Mouse (Mus musculus) heart, embryonic 11.5 days (tissue): ENCODE measurements around the gene Fam131a. TPM values are rescaled to one million over a fixed set of nuclear protein-coding genes. Genes with fewer than 3 reads are reported as not detected.

Experiments used
- ATAC-seq: fragments of 200-750 bp; cut with Nextera tagmentation; replicated peaks from 2 replicates; pipeline ENCODE4 v1.8.0; 2017; ENCODE audit warnings: moderate library complexity; ENCODE audit not compliant: insufficient number of reproducible peaks, low FRiP score, low TSS enrichment
- H3K27ac ChIP-seq: fragments of 300-500 bp; sonication (generic); 2 replicates; pipeline ENCODE4 v1.5.1; 2014; ENCODE audit warnings: mild to moderate bottlenecking, low read depth, low read length
- H3K27me3 ChIP-seq: fragments of 300-500 bp; sonication (generic); 2 replicates; pipeline ENCODE4 v1.6.1; 2014; ENCODE audit warnings: mild to moderate bottlenecking, low read length, mixed read lengths; ENCODE audit not compliant: control insufficient read depth, insufficient read depth
- H3K36me3 ChIP-seq: fragments of 300-500 bp; sonication (generic); 2 replicates; pipeline ENCODE4 v1.6.1; 2014; ENCODE audit warnings: mild to moderate bottlenecking, low read length, moderate library complexity, mixed read lengths; ENCODE audit not compliant: control insufficient read depth, insufficient read depth
- H3K4me1 ChIP-seq: fragments of 300-500 bp; sonication (generic); 2 replicates; pipeline ENCODE4 v1.6.1; 2014; ENCODE audit warnings: low read length; ENCODE audit not compliant: control insufficient read depth, insufficient read depth
- H3K4me2 ChIP-seq: fragments of 300-500 bp; sonication (generic); 2 replicates; pipeline ENCODE4 v1.6.1; 2014; ENCODE audit warnings: mild to moderate bottlenecking, moderate library complexity
- H3K4me3 ChIP-seq: fragments of 300-500 bp; sonication (generic); 2 replicates; pipeline ENCODE4 v1.5.1; 2014; ENCODE audit warnings: low read depth, low read length
- H3K9ac ChIP-seq: fragments of 300-500 bp; sonication (generic); 2 replicates; pipeline ENCODE4 v1.6.1; 2014; ENCODE audit warnings: mild to moderate bottlenecking, low read depth, low read length, moderate library complexity
- H3K9me3 ChIP-seq: fragments of 300-500 bp; sonication (generic); replicated peaks from 2 replicates; pipeline ENCODE4 v1.6.1; 2016; ENCODE audit warnings: low read length; ENCODE audit not compliant: control insufficient read depth
- WGBS: fragments of 180-500 bp; shearing (Covaris S2); extraction: QIAGEN DNeasy Blood & Tissue Kit; methylation state at CpG from one replicate; pipeline ENCODE4 v1.1.7; 2014; ENCODE audit not compliant: insufficient replicate concordance; 5-methylcytosine and 5-hydroxymethylcytosine counted together
- polyA plus RNA-seq: library from polyadenylated mRNA; unstranded; fragments of >200 nt; fragmentation: Nextera tagmentation; extraction: Ambion mirVana; gene quantifications from 2 replicates; pipeline ENCODE4 v1.2.1, GENCODE M21; 2014

Fam131a gene
- polyA plus RNA-seq, 1 experiment from 2014 or later: 2.6 TPM

GRCm38 (mm10) chr16:20733731-20734730, 41.0 kb downstream of the Fam131a start, which contains the start of gene Thpo:
Gene Thpo, minus strand, starts transcription at chr16:20734511.
- H3K4me3 ChIP-seq: peak within 1 kb of the TSS; percentile 63
- H3K4me2 ChIP-seq: peak within 1 kb of the TSS; percentile 99
- peak within 1 kb of the TSS; percentile 75 for H3K9ac ChIP-seq
- peaks cover 51% of the 10 kb centered on the region for H3K27me3 ChIP-seq
- 3% methylated on average over 45 of the region's 45 CpGs for WGBS
- H3K36me3 ChIP-seq: no peaks in the 10 kb centered on the region
- H3K4me1 ChIP-seq: peaks cover 6% of the 10 kb centered on the region; the same call in 1 of the 2 replicates
- no peaks in the 10 kb centered on the region for H3K9me3 ChIP-seq
- no peak for ATAC-seq
- H3K27ac ChIP-seq: no peak within 1 kb of the TSS

GRCm38 (mm10) chr16:20735651-20736050, 42.6 kb downstream of the Fam131a start:
- Histone ChIP-seq H3K27ac (no peak overlapping the region), H3K27me3 (peaks cover 51% of the 10 kb centered on the region), H3K9me3 (no peaks in the 10 kb centered on the region), H3K36me3 (no peaks in the 10 kb centered on the region), H3K4me2 (no peak overlapping the region), H3K9ac (no peak overlapping the region), H3K4me3 (no peak overlapping the region), H3K4me1 (peaks cover 6% of the 10 kb centered on the region; the same call in 1 of the 2 replicates)
- WGBS: 70% methylated on average over 5 of the region's 5 CpGs
- ATAC-seq: no peak

GRCm38 (mm10) chr16:20736168-20736567, 43.1 kb downstream of the Fam131a start:
- Histone ChIP-seq H3K27me3 (peaks cover 51% of the 10 kb centered on the region), H3K4me1 (peaks cover 6% of the 10 kb centered on the region; the same call in 1 of the 2 replicates), H3K9ac (no peak overlapping the region), H3K27ac (no peak overlapping the region), H3K4me2 (no peak overlapping the region), H3K9me3 (no peaks in the 10 kb centered on the region), H3K4me3 (no peak overlapping the region), H3K36me3 (no peaks in the 10 kb centered on the region)
- WGBS: 74% methylated on average over 7 of the region's 7 CpGs
- ATAC-seq: no peak

- 77% methylated on average over 5 of the region's 5 CpGs for WGBS
- Histone ChIP-seq H3K36me3 (no peaks in the 10 kb centered on the region), H3K27me3 (peaks cover 47% of the 10 kb centered on the region), H3K4me1 (peaks cover 6% of the 10 kb centered on the region; the same call in 1 of the 2 replicates), H3K4me3 (no peak overlapping the region), H3K9ac (no peak overlapping the region), H3K27ac (no peak overlapping the region), H3K9me3 (no peaks in the 10 kb centered on the region), H3K4me2 (no peak overlapping the region)
- no peak for ATAC-seq
These were observed 43.8 kb downstream of the Fam131a start for GRCm38 (mm10) chr16:20736823-20737222.

- H3K4me1 ChIP-seq: no peaks in the 10 kb centered on the region
- H3K9me3 ChIP-seq: no peaks in the 10 kb centered on the region
- H3K4me3 ChIP-seq: no peak overlapping the region
- peaks cover 24% of the 10 kb centered on the region for H3K27me3 ChIP-seq
- H3K36me3 ChIP-seq: no peaks in the 10 kb centered on the region
- no peak for ATAC-seq
- H3K9ac ChIP-seq: no peak overlapping the region
- no peak overlapping the region for H3K4me2 ChIP-seq
- 87% methylated on average over 9 of the region's 9 CpGs for WGBS
- no peak overlapping the region for H3K27ac ChIP-seq
These were observed 46.8 kb downstream of the Fam131a start for GRCm38 (mm10) chr16:20739845-20740244.

- Histone ChIP-seq H3K36me3 (no peaks in the 10 kb centered on the region), H3K4me2 (no peak overlapping the region), H3K27me3 (no peaks in the 10 kb centered on the region), H3K9me3 (no peaks in the 10 kb centered on the region), H3K4me1 (no peaks in the 10 kb centered on the region), H3K9ac (no peak overlapping the region), H3K4me3 (no peak overlapping the region), H3K27ac (no peak overlapping the region)
- ATAC-seq: no peak
- 68% methylated on average over 6 of the region's 6 CpGs for WGBS
These were observed 53.6 kb downstream of the Fam131a start for GRCm38 (mm10) chr16:20746641-20747040.

- no peaks in the 10 kb centered on the region for H3K27me3 ChIP-seq
- ATAC-seq: no peak
These were observed 57.5 kb downstream of the Fam131a start for GRCm38 (mm10) chr16:20750518-20750917.

More at GRCm38 (mm10) chr16:20750518-20750917, 57.5 kb downstream of the Fam131a start:
- H3K9ac ChIP-seq: no peak overlapping the region
- WGBS: 49% methylated on average over 8 of the region's 8 CpGs
- H3K27ac ChIP-seq: no peak overlapping the region
- H3K36me3 ChIP-seq: no peaks in the 10 kb centered on the region
- H3K4me1 ChIP-seq: no peaks in the 10 kb centered on the region
- no peaks in the 10 kb centered on the region for H3K9me3 ChIP-seq
- no peak overlapping the region for H3K4me2 ChIP-seq
- H3K4me3 ChIP-seq: no peak overlapping the region
